Mouse (Mus musculus) heart, embryonic 16.5 days (tissue): ENCODE measurements around the gene Cxcl17. TPM values are rescaled to one million over a fixed set of nuclear protein-coding genes. Genes with fewer than 3 reads are reported as not detected.
"Not testable (repeated sequence)": the region's sequence is repeated elsewhere in the genome, so short reads cannot be mapped to it uniquely, and the experiment has no call there.

ENCODE experiments used
- ATAC-seq: fragments of 200-750 bp; cut with Nextera tagmentation; replicated peaks from 2 replicates; pipeline ENCODE4 v1.8.0; 2017; ENCODE audit warnings: moderate number of reproducible peaks; ENCODE audit not compliant: insufficient read depth, low FRiP score; ENCODE audit errors: extremely low read depth
- H3K27ac ChIP-seq: fragments of 300-500 bp; sonication (generic); 2 replicates; pipeline ENCODE4 v1.5.1; 2014; ENCODE audit warnings: mild to moderate bottlenecking, low read length, control low read depth, moderate library complexity
- H3K27me3 ChIP-seq: fragments of 300-500 bp; sonication (generic); 2 replicates; pipeline ENCODE4 v1.6.1; 2014; ENCODE audit warnings: low read length, mixed read lengths; ENCODE audit not compliant: control insufficient read depth, insufficient read depth
- H3K36me3 ChIP-seq: fragments of 300-500 bp; sonication (generic); 2 replicates; pipeline ENCODE4 v1.6.1; 2014; ENCODE audit not compliant: control insufficient read depth, insufficient read depth
- H3K4me1 ChIP-seq: fragments of 300-500 bp; sonication (generic); 2 replicates; pipeline ENCODE4 v1.6.1; 2014; ENCODE audit warnings: low read length, mixed read lengths; ENCODE audit not compliant: control insufficient read depth, insufficient read depth
- H3K4me2 ChIP-seq: fragments of 300-500 bp; sonication (generic); 2 replicates; pipeline ENCODE4 v1.6.1; 2014; ENCODE audit warnings: low read depth, mild to moderate bottlenecking, control low read depth, low read length
- H3K4me3 ChIP-seq: fragments of 300-500 bp; sonication (generic); 2 replicates; pipeline ENCODE4 v1.5.1; 2014; ENCODE audit warnings: mild to moderate bottlenecking, control low read depth, low read length
- H3K9ac ChIP-seq: fragments of 300-500 bp; sonication (generic); 2 replicates; pipeline ENCODE4 v1.6.1; 2014; ENCODE audit warnings: low read length, control low read depth
- H3K9me3 ChIP-seq: fragments of 300-500 bp; sonication (generic); replicated peaks from 2 replicates; pipeline ENCODE4 v1.6.1; 2016; ENCODE audit warnings: low read length; ENCODE audit not compliant: control insufficient read depth
- WGBS: fragments of 180-500 bp; shearing (Covaris S2); extraction: QIAGEN DNeasy Blood & Tissue Kit; methylation state at CpG from one replicate; pipeline ENCODE4 v1.1.7; 2014; 5-methylcytosine and 5-hydroxymethylcytosine counted together
- polyA plus RNA-seq: library from polyadenylated mRNA; unstranded; fragments of >200 nt; fragmentation: Nextera tagmentation; extraction: Ambion mirVana; gene quantifications from 2 replicates; pipeline ENCODE4 v1.2.1, GENCODE M21; 2015

Gene Cxcl17
- polyA plus RNA-seq, 1 experiment from 2014 or later = 0.38 TPM

DNA sequence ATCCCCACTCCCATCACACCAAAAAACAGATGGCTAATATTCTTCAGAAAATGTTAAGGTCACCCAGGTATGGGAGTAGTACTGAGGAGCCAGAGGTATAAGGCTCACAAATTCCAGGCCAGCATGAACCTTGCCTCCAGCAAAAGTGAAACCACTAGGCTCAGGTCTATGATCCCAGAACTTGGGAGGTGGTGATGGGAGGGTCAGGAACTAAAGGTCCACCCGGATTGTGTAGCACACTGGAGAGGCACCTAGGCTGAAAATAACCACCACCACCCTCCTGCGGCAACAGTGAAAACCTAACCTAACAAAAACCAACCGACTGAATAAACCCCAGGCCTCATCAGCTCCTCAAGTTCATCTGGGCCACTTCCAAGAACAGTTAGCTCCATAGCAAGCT is 15.6 kb upstream of the Cxcl17 start:
- Histone ChIP-seq H3K9ac (no peak overlapping the region), H3K36me3 (no peaks in the 10 kb centered on the region), H3K27ac (no peak overlapping the region), H3K4me3 (no peak overlapping the region), H3K9me3 (no peaks in the 10 kb centered on the region), H3K4me2 (no peak overlapping the region), H3K4me1 (no peaks in the 10 kb centered on the region), H3K27me3 (no peaks in the 10 kb centered on the region)
- ATAC-seq = no peak
- 77% methylated on average over 3 of the region's 3 CpGs for WGBS

DNA sequence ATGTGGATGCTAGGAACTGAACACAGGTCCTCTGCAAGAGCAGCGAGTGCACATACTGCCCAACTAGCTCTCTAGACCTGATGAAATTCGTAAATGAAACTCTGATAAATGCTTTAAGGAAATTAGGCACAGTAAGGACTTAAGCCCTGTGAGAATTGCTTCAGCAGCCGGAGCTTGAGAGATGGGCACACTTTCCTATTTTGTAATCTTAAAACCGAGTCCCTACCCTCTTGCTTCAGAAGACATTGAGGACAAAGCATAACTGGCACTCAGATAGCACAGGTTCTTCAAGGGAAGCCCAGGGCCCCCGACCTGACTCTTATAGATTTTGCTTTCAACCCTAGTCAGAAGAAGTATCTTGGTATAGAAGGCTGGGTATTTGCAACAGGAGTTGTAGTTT is 14.5 kb upstream of the Cxcl17 start:
- Histone ChIP-seq H3K36me3 (no peaks in the 10 kb centered on the region), H3K4me3 (no peak overlapping the region), H3K27me3 (peaks cover 8% of the 10 kb centered on the region), H3K4me1 (no peaks in the 10 kb centered on the region), H3K27ac (no peak overlapping the region), H3K9ac (no peak overlapping the region), H3K9me3 (no peaks in the 10 kb centered on the region), H3K4me2 (no peak overlapping the region)
- no peak for ATAC-seq
- WGBS = 75% methylated on average over 5 of the region's 5 CpGs

DNA sequence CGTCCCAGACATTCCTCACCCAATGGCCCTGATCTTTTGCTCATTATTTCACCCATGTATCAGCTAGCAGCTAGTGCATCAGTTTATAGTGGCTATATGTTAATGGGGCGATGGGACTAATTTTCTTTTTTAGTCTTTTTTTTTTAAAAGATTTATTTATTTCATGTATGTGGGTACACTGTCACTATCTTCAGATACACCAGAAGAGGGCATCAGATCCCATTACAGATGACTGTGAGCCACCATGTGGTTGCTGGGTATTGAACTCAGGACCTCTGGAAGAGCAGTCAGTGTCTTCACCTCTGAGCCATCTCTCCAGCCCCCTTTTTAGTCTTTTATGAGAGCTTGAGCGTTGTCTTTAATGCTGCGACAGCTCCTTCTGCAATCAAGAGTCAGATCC is 13.7 kb upstream of the Cxcl17 start:
- not testable (repeated sequence) for H3K9me3 ChIP-seq, H3K4me2 ChIP-seq, H3K4me1 ChIP-seq, ATAC-seq, H3K27ac ChIP-seq, H3K36me3 ChIP-seq, H3K9ac ChIP-seq, H3K4me3 ChIP-seq
- H3K27me3 ChIP-seq = peaks cover 11% of the 10 kb centered on the region
- WGBS = 90% methylated on average over 4 of the region's 4 CpGs

DNA sequence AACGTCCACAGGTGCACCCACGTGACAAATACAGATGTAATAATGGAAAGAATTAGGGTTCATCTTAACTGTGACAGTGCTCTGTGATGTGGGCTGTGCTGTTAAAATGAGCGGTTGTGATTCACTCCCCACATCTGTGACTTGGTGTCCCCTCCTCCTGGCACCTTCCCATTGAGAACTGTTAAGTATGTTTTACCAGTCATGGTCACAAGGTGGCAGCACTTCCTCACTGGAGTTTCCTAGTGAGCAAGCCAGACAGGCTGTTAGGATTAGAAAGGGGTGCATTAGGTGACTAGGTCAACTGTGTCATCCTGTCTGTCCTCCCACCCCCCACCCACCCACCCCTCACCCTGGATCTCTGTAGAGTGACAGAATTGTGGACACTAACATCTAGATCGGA is 11.7 kb upstream of the Cxcl17 start:
- no peak overlapping the region for H3K9ac ChIP-seq
- H3K27ac ChIP-seq = no peak overlapping the region
- H3K9me3 ChIP-seq = no peaks in the 10 kb centered on the region
- H3K36me3 ChIP-seq = no peaks in the 10 kb centered on the region
- ATAC-seq = no peak
- no peaks in the 10 kb centered on the region for H3K4me1 ChIP-seq
- 32% methylated on average over 4 of the region's 4 CpGs for WGBS
- H3K27me3 ChIP-seq = peaks cover 11% of the 10 kb centered on the region
- no peak overlapping the region for H3K4me2 ChIP-seq
- no peak overlapping the region for H3K4me3 ChIP-seq

DNA sequence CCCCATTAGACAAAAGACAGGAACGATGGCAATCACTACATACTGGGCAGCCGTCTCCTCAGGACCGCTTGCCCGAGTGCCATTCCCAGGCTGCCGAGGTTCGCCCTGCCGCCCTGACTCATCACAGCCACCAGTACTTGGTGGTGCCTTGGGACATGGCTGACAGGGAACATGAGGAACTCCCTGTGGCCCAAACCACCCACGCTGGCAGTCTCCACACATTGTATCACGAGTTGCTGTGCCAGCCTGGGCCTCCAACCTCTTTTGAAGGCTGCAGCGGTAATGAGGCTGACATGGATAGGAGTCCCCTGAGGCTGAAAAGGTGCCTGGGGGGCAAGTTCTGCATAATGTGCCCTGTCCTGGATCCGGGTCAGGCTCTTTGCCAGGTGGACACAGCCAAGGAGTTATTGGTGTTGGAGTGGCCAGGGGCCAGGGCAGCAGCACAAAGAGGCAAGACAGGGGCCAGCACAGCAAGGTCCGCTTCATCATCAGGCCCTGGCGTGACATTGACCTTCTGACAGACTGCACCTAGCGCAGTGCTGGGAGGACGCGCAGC is 9.7 kb upstream of the Cxcl17 start:
- no peaks in the 10 kb centered on the region for H3K36me3 ChIP-seq
- H3K9me3 ChIP-seq = no peaks in the 10 kb centered on the region
- no peak overlapping the region for H3K4me2 ChIP-seq
- no peak overlapping the region for H3K9ac ChIP-seq
- H3K4me1 ChIP-seq = no peaks in the 10 kb centered on the region
- H3K4me3 ChIP-seq = no peak overlapping the region
- H3K27ac ChIP-seq = no peak overlapping the region
- WGBS = 67% methylated on average over 16 of the region's 16 CpGs
- peaks cover 11% of the 10 kb centered on the region for H3K27me3 ChIP-seq
- ATAC-seq = no peak

DNA sequence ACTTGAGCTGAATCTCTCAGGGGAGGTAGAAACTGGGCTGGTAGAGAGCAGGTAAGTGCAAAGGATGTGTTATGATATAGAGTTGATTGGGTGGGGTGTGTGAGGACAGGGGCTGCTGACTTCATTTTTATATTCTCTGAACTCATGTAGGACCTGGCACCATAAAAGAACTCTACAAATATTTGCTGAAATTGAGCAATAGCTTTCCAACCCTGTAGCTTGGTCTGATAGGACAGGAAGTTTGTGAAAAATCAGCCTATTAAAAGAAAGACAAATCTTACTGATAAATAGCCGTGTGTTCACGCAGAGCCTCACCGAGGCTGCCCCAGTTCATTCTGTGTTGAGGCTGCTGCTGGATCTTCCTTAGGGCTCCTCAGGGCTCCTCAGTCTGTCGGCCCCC is 7.3 kb upstream of the Cxcl17 start:
- Histone ChIP-seq H3K4me2 (no peak overlapping the region), H3K4me3 (no peak overlapping the region), H3K36me3 (no peaks in the 10 kb centered on the region), H3K4me1 (no peaks in the 10 kb centered on the region), H3K27ac (no peak overlapping the region), H3K9ac (no peak overlapping the region), H3K9me3 (no peaks in the 10 kb centered on the region), H3K27me3 (peaks cover 11% of the 10 kb centered on the region)
- ATAC-seq = no peak
- 73% methylated on average over 4 of the region's 4 CpGs for WGBS

DNA sequence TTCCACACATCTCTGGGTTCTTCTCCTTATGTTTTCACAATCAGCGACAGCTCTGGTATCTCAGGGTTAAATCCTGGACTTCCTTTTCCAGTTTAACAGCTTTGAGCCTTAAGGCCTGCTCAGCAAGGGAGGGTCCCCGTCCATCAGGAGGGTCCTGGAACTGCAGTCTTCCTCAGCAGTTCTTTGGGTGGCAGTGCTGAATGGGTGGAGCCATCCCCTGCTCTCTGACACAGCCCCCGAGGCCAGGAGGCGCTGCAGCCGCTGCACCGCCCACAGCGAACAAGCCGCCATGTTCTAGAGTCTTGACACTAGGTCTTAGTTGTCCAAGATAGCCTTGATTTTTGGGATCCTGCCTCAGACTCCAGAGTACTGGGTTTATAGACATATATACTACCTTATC is 6.8 kb upstream of the Cxcl17 start:
- peaks cover 11% of the 10 kb centered on the region for H3K27me3 ChIP-seq
- 72% methylated on average over 8 of the region's 8 CpGs for WGBS
- no peak overlapping the region for H3K4me2 ChIP-seq
- H3K9ac ChIP-seq = no peak overlapping the region
- no peak for ATAC-seq
- no peak overlapping the region for H3K4me3 ChIP-seq
- H3K4me1 ChIP-seq = no peaks in the 10 kb centered on the region
- no peak overlapping the region for H3K27ac ChIP-seq
- no peaks in the 10 kb centered on the region for H3K9me3 ChIP-seq
- H3K36me3 ChIP-seq = no peaks in the 10 kb centered on the region

DNA sequence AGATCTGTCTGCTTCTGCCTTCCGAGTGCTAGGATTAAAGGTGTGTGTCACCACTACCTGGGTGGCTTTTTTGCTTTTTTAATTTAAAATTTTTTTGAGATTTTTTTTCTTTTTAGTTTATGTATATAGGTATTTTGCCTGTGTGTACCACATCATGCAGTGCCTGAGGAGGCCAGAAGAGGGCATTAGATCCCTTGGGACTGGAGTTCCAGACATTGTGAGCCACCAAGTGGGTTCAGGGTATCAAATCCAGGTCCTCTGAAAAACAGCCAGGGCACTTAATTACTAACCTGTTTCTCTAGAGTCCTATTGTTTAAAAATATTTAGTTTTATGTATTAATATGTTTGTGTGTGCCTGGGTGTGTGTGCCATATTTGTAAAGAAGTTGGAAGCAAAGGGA is 4.9 kb upstream of the Cxcl17 start:
- no peak overlapping the region for H3K4me2 ChIP-seq
- WGBS = 62% methylated on average over 1 of the region's 1 CpGs
- H3K27me3 ChIP-seq = peaks cover 7% of the 10 kb centered on the region
- no peak overlapping the region for H3K4me3 ChIP-seq
- no peak overlapping the region for H3K27ac ChIP-seq
- ATAC-seq = no peak
- no peaks in the 10 kb centered on the region for H3K4me1 ChIP-seq
- H3K36me3 ChIP-seq = no peaks in the 10 kb centered on the region
- H3K9me3 ChIP-seq = no peaks in the 10 kb centered on the region
- H3K9ac ChIP-seq = no peak overlapping the region

DNA sequence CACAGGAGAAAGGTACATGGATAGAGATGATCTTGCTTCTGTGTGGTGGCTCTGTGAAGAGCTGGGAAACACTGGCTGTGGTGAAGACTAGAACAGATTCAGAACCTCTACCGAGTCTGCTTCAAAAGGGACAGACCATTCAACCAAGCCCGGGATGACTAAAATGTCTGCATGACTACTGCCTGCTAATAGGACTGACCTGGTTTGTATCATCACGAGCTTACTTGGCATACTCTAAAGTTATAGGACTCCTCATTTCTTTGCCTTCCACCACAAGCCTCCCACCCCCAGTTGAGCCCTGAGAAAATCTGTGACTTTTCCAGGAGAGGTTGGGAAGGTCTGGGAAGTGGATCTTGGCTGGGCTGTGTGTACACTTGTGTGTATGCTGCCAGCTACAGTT is 825 bp downstream of the Cxcl17 start:
- 78% methylated on average over 3 of the region's 3 CpGs for WGBS
- no peak overlapping the region for H3K27ac ChIP-seq
- no peak overlapping the region for H3K9ac ChIP-seq
- H3K36me3 ChIP-seq = no peaks in the 10 kb centered on the region
- no peak for ATAC-seq
- no peaks in the 10 kb centered on the region for H3K9me3 ChIP-seq
- no peaks in the 10 kb centered on the region for H3K4me1 ChIP-seq
- H3K4me2 ChIP-seq = no peak overlapping the region
- no peak overlapping the region for H3K4me3 ChIP-seq
- H3K27me3 ChIP-seq = no peaks in the 10 kb centered on the region
